Mouse (Mus musculus) retina, postnatal 7 days (tissue): ENCODE data around the gene Mat2a.

Experiments used
- DNase-seq: peaks from one replicate; pipeline ENCODE4 v3.0.0-alpha.2; 2012; ENCODE audit warnings: low read depth, low spot score

The Mat2a gene

GRCm38 (mm10) chr6:72383142-72383820 lies 56.1 kb downstream of the Mat2a start:
- no peak for DNase-seq
